Mouse (Mus musculus): ENCODE results near the gene Phrf1.

- TF ChIP-seq CTCF (IDR thresholded peaks at IDR 0.05) (no peak), EP300 (IDR thresholded peaks at IDR 0.05) (no peak)
Measured at GRCm38 (mm10) chr7:141297926-141298650, 69.5 kb downstream of the Phrf1 start.
